Mouse (Mus musculus): Measurements from ENCODE around the gene Mxd4.

Gene Mxd4

GRCm38 (mm10) chr5:34187601-34188316, at the start of gene Mxd4:
Mxd4 (minus strand) TSS chr5:34187720.
- peak; percentile 98 to 99 for DNase-seq (ENCODE audit: low spot score in 2 of 2)

GRCm38 (mm10) chr5:34235898-34236420, 48.4 kb upstream of the Mxd4 start:
- DNase-seq (ENCODE audit: low spot score in 2 of 2): no peak

- no peak for DNase-seq (ENCODE audit: low spot score in 2 of 2)
Measured at GRCm38 (mm10) chr5:34235056-34235455, 47.5 kb upstream of the Mxd4 start.

GRCm38 (mm10) chr5:34233221-34233515, 45.6 kb upstream of the Mxd4 start:
- DNase-seq (ENCODE audit: low spot score in 2 of 2): no peak

GRCm38 (mm10) chr5:34232481-34233220, 45.1 kb upstream of the Mxd4 start:
- DNase-seq (ENCODE audit: low spot score in 2 of 2): no peak

- DNase-seq (ENCODE audit: low spot score in 2 of 2): no peak
Measured at GRCm38 (mm10) chr5:34231901-34232300, 44.4 kb upstream of the Mxd4 start.

- no peak for DNase-seq (ENCODE audit: low spot score in 2 of 2)
Measured at GRCm38 (mm10) chr5:34230599-34231485, 43.3 kb upstream of the Mxd4 start.

- DNase-seq (ENCODE audit: low spot score in 2 of 2): no peak
Measured at GRCm38 (mm10) chr5:34229503-34229902, 42.0 kb upstream of the Mxd4 start.

GRCm38 (mm10) chr5:34225516-34225915, 38.0 kb upstream of the Mxd4 start:
- DNase-seq (ENCODE audit: low spot score in 2 of 2): no peak

- DNase-seq (ENCODE audit: low spot score in 2 of 2): no peak
Measured at GRCm38 (mm10) chr5:34224515-34224914, 37.0 kb upstream of the Mxd4 start.

- DNase-seq (ENCODE audit: low spot score in 2 of 2): no peak
Measured at GRCm38 (mm10) chr5:34220001-34220400, 32.5 kb upstream of the Mxd4 start.

GRCm38 (mm10) chr5:34218672-34219071, 31.2 kb upstream of the Mxd4 start:
- DNase-seq (ENCODE audit: low spot score in 2 of 2): peak in 1 of 2 experiments; percentile 24

- DNase-seq (ENCODE audit: low spot score in 2 of 2): no peak
Measured at GRCm38 (mm10) chr5:34217756-34218155, 30.2 kb upstream of the Mxd4 start.

- no peak for DNase-seq (ENCODE audit: low spot score in 2 of 2)
Measured at GRCm38 (mm10) chr5:34216025-34216424, 28.5 kb upstream of the Mxd4 start.

GRCm38 (mm10) chr5:34213659-34214058, 26.1 kb upstream of the Mxd4 start:
- no peak for DNase-seq (ENCODE audit: low spot score in 2 of 2)

GRCm38 (mm10) chr5:34210279-34210678, 22.8 kb upstream of the Mxd4 start:
- DNase-seq (ENCODE audit: low spot score in 2 of 2): peak; percentile 71 to 78

- no peak for DNase-seq (ENCODE audit: low spot score in 2 of 2)
Measured at GRCm38 (mm10) chr5:34207503-34207902, 20.0 kb upstream of the Mxd4 start.

- DNase-seq (ENCODE audit: low spot score in 2 of 2): no peak
Measured at GRCm38 (mm10) chr5:34205788-34206187, 18.3 kb upstream of the Mxd4 start.

- no peak for DNase-seq (ENCODE audit: low spot score in 2 of 2)
Measured at GRCm38 (mm10) chr5:34204911-34205310, 17.4 kb upstream of the Mxd4 start.

GRCm38 (mm10) chr5:34202006-34202405, 14.5 kb upstream of the Mxd4 start:
- no peak for DNase-seq (ENCODE audit: low spot score in 2 of 2)

- no peak for DNase-seq (ENCODE audit: low spot score in 2 of 2)
Measured at GRCm38 (mm10) chr5:34201396-34201795, 13.9 kb upstream of the Mxd4 start.

- DNase-seq (ENCODE audit: low spot score in 2 of 2): no peak
Measured at GRCm38 (mm10) chr5:34198615-34199014, 11.1 kb upstream of the Mxd4 start.

All from urinary bladder, postnatal 36 days (tissue).